Mouse (Mus musculus): ENCODE results near the gene Pgf.

DNA sequence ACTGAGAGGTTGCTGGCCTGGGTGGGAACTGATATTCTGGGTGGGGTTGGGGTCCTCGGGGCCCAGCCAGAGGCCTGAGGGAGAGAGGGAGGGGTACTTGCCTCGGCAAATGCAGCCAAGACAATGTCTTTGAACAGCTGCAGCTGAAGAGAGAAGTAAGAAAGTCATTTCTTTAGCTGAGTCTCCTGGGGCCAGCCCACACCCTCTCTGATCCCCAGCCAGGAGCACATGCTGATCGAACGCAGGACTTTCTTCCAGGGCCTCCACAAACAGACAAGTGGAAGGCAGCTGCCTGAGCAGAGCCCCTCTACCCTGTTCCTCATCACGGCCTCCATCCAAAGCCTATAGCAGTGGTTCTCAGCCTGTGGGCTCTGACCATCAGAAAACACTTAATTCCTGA is 12.6 kb downstream of the Pgf start:
- TF ChIP-seq EP300 (IDR thresholded peaks at IDR 0.05; ENCODE audit: low read depth) (no peak), CTCF (IDR thresholded peaks at IDR 0.05; ENCODE audit: low read depth) (no peak)

Measured in liver, postnatal 0 days (tissue).